Mouse (Mus musculus): ENCODE measurements around the gene Gba.

GRCm38 (mm10) chr3:89163643-89164245 is 39.0 kb upstream of the Gba start:
- TF ChIP-seq POLR2A (IDR thresholded peaks at IDR 0.05; ENCODE audit: extremely low read depth, insufficient read depth, low read length) (no peak), CTCF (IDR thresholded peaks at IDR 0.05; ENCODE audit: low read depth, low read length) (no peak)
